Mouse (Mus musculus) midbrain, embryonic 15.5 days (tissue): ENCODE measurements around the gene Sptbn4. TPM values are rescaled to one million over a fixed set of nuclear protein-coding genes. Genes with fewer than 3 reads are reported as not detected.
"Not testable (repeated sequence)": the region's sequence is repeated elsewhere in the genome, so short reads cannot be mapped to it uniquely, and the experiment has no call there.

Source experiments
- ATAC-seq: fragments of 200-750 bp; cut with Nextera tagmentation; replicated peaks from 2 replicates; pipeline ENCODE4 v1.8.0; 2017; ENCODE audit warnings: moderate TSS enrichment
- H3K27ac ChIP-seq: fragments of 300-500 bp; sonication (generic); 2 replicates; pipeline ENCODE4 v1.5.1; 2015; ENCODE audit warnings: mild to moderate bottlenecking, inconsistent platforms
- H3K27me3 ChIP-seq: fragments of 300-500 bp; sonication (generic); replicated peaks from 2 replicates; pipeline ENCODE4 v1.6.1; 2015; ENCODE audit warnings: inconsistent platforms
- H3K36me3 ChIP-seq: fragments of 300-500 bp; sonication (generic); replicated peaks from 2 replicates; pipeline ENCODE4 v1.6.1; 2015; ENCODE audit warnings: inconsistent platforms
- H3K4me1 ChIP-seq: fragments of 300-500 bp; sonication (generic); 2 replicates; pipeline ENCODE4 v1.6.1; 2015; ENCODE audit warnings: inconsistent platforms
- H3K4me2 ChIP-seq: fragments of 300-500 bp; sonication (generic); 2 replicates; pipeline ENCODE4 v1.6.1; 2015; ENCODE audit warnings: inconsistent platforms, mild to moderate bottlenecking, moderate library complexity
- H3K4me3 ChIP-seq: fragments of 300-500 bp; sonication (generic); 2 replicates; pipeline ENCODE4 v1.5.1; 2015; ENCODE audit warnings: mild to moderate bottlenecking, inconsistent platforms
- H3K9ac ChIP-seq: fragments of 300-500 bp; sonication (generic); 2 replicates; pipeline ENCODE4 v1.6.1; 2015; ENCODE audit warnings: mild to moderate bottlenecking, inconsistent platforms
- H3K9me3 ChIP-seq: fragments of 300-500 bp; sonication (generic); 2 replicates; pipeline ENCODE4 v1.6.1; 2016; ENCODE audit warnings: inconsistent platforms
- WGBS: fragments of 180-500 bp; shearing (Covaris S2); methylation state at CpG from one replicate; pipeline ENCODE4 v1.1.7; 2015; ENCODE audit warnings: mixed read lengths; 5-methylcytosine and 5-hydroxymethylcytosine counted together
- polyA plus RNA-seq: library from polyadenylated mRNA; unstranded; fragments of >200 nt; fragmentation: Nextera tagmentation; extraction: Ambion mirVana; gene quantifications from 2 replicates; pipeline ENCODE4 v1.2.1, GENCODE M21; 2015

Sptbn4 gene
- 4.0 and 4.4 TPM in 2 replicates for polyA plus RNA-seq

- Histone ChIP-seq H3K9me3 (no peaks in the 10 kb centered on the region), H3K4me2 (peak within 1 kb of the TSS; percentile 96), H3K27ac (peak within 1 kb of the TSS; percentile 81), H3K9ac (peak within 1 kb of the TSS; percentile 75), H3K27me3 (no peaks in the 10 kb centered on the region; the same call in 1 of the 2 replicates), H3K4me3 (peak within 1 kb of the TSS; percentile 78), H3K4me1 (peaks cover 16% of the 10 kb centered on the region), H3K36me3 (no peaks in the 10 kb centered on the region)
- peak; percentile 93 for ATAC-seq
- WGBS: 1% methylated on average over 54 of the region's 54 CpGs
Measured at GRCm38 (mm10) chr7:27447419-27448286, at the start of gene Sptbn4, which contains the start of gene Blvrb. TSS of gene Sptbn4 (minus strand) at chr7:27447686. TSS of gene Blvrb (plus strand) at chr7:27447978.

GRCm38 (mm10) chr7:27494659-27495367 lies 47.3 kb upstream of the Sptbn4 start:
- not testable (repeated sequence) for H3K9ac ChIP-seq, H3K4me2 ChIP-seq, H3K9me3 ChIP-seq, H3K4me3 ChIP-seq, ATAC-seq, H3K36me3 ChIP-seq, H3K27me3 ChIP-seq, H3K27ac ChIP-seq, H3K4me1 ChIP-seq
- 92% methylated on average over 9 of the region's 9 CpGs for WGBS

GRCm38 (mm10) chr7:27493450-27493849 lies 46.0 kb upstream of the Sptbn4 start:
- H3K27ac ChIP-seq: no peak overlapping the region
- no peak overlapping the region for H3K4me3 ChIP-seq
- no peaks in the 10 kb centered on the region for H3K9me3 ChIP-seq
- peaks cover 6% of the 10 kb centered on the region; the same call in 1 of the 2 replicates for H3K4me1 ChIP-seq
- no peak overlapping the region for H3K4me2 ChIP-seq
- ATAC-seq: no peak
- H3K36me3 ChIP-seq: no peaks in the 10 kb centered on the region
- peaks cover 8% of the 10 kb centered on the region; the same call in 1 of the 2 replicates for H3K27me3 ChIP-seq
- 89% methylated on average over 5 of the region's 5 CpGs for WGBS
- H3K9ac ChIP-seq: no peak overlapping the region

GRCm38 (mm10) chr7:27493022-27493421 lies 45.5 kb upstream of the Sptbn4 start:
- H3K9ac ChIP-seq: no peak overlapping the region
- H3K27ac ChIP-seq: no peak overlapping the region
- ATAC-seq: no peak
- H3K27me3 ChIP-seq: peaks cover 8% of the 10 kb centered on the region; the same call in 1 of the 2 replicates
- no peaks in the 10 kb centered on the region for H3K36me3 ChIP-seq
- no peak overlapping the region for H3K4me2 ChIP-seq
- H3K4me1 ChIP-seq: peaks cover 6% of the 10 kb centered on the region; the same call in 1 of the 2 replicates
- no peak overlapping the region for H3K4me3 ChIP-seq
- H3K9me3 ChIP-seq: no peaks in the 10 kb centered on the region
- WGBS: 69% methylated on average over 3 of the region's 3 CpGs

- Histone ChIP-seq H3K4me1 (peaks cover 11% of the 10 kb centered on the region), H3K27me3 (peaks cover 8% of the 10 kb centered on the region; the same call in 1 of the 2 replicates), H3K4me2 (no peak overlapping the region), H3K9ac (no peak overlapping the region), H3K4me3 (no peak overlapping the region), H3K9me3 (no peaks in the 10 kb centered on the region), H3K36me3 (no peaks in the 10 kb centered on the region), H3K27ac (no peak overlapping the region)
- WGBS: 78% methylated on average over 7 of the region's 7 CpGs
- ATAC-seq: no peak
Measured at GRCm38 (mm10) chr7:27491856-27492255, 44.4 kb upstream of the Sptbn4 start.

GRCm38 (mm10) chr7:27490543-27491329 lies 43.2 kb upstream of the Sptbn4 start:
- Histone ChIP-seq H3K9me3 (no peaks in the 10 kb centered on the region), H3K4me3 (peak overlapping the region; percentile 24), H3K9ac (no peak overlapping the region), H3K27me3 (peaks cover 8% of the 10 kb centered on the region; the same call in 1 of the 2 replicates), H3K4me2 (peak overlapping the region; percentile 47), H3K27ac (peak overlapping the region; percentile 44), H3K36me3 (no peaks in the 10 kb centered on the region), H3K4me1 (peaks cover 14% of the 10 kb centered on the region)
- no peak for ATAC-seq
- WGBS: 3% methylated on average over 32 of the region's 33 CpGs

- H3K27me3 ChIP-seq: peaks cover 8% of the 10 kb centered on the region; the same call in 1 of the 2 replicates
- no peaks in the 10 kb centered on the region for H3K9me3 ChIP-seq
- no peaks in the 10 kb centered on the region for H3K36me3 ChIP-seq
- no peak for ATAC-seq
- H3K4me2 ChIP-seq: peak overlapping the region; percentile 47
- peak overlapping the region; percentile 24 for H3K4me3 ChIP-seq
- peaks cover 14% of the 10 kb centered on the region for H3K4me1 ChIP-seq
- H3K27ac ChIP-seq: peak overlapping the region; percentile 44
- H3K9ac ChIP-seq: no peak overlapping the region
- 43% methylated on average over 4 of the region's 4 CpGs for WGBS
Measured at GRCm38 (mm10) chr7:27490227-27490542, 42.7 kb upstream of the Sptbn4 start.

- no peak overlapping the region for H3K9ac ChIP-seq
- ATAC-seq: no peak
Measured at GRCm38 (mm10) chr7:27489270-27489869, 41.9 kb upstream of the Sptbn4 start.

GRCm38 (mm10) chr7:27487740-27488268 lies 40.3 kb upstream of the Sptbn4 start:
- WGBS: 6% methylated on average over 13 of the region's 13 CpGs
- no peak for ATAC-seq
- Histone ChIP-seq H3K27ac (peak overlapping the region; percentile 85), H3K9me3 (no peaks in the 10 kb centered on the region), H3K4me2 (peak overlapping the region; percentile 64), H3K9ac (peak overlapping the region; percentile 64), H3K36me3 (no peaks in the 10 kb centered on the region), H3K4me1 (peaks cover 14% of the 10 kb centered on the region), H3K27me3 (peaks cover 8% of the 10 kb centered on the region; the same call in 1 of the 2 replicates), H3K4me3 (peak overlapping the region; percentile 68)

More at GRCm38 (mm10) chr7:27489270-27489869, 41.9 kb upstream of the Sptbn4 start:
- Histone ChIP-seq H3K27me3 (peaks cover 8% of the 10 kb centered on the region; the same call in 1 of the 2 replicates), H3K4me2 (no peak overlapping the region), H3K9me3 (no peaks in the 10 kb centered on the region), H3K4me3 (no peak overlapping the region), H3K4me1 (peaks cover 14% of the 10 kb centered on the region), H3K36me3 (no peaks in the 10 kb centered on the region), H3K27ac (no peak overlapping the region)
- 91% methylated on average over 25 of the region's 25 CpGs for WGBS

GRCm38 (mm10) chr7:27486770-27487697 lies 39.5 kb upstream of the Sptbn4 start, which contains the start of gene Sertad1:
TSS of gene Sertad1 (plus strand) at chr7:27486910.
- Histone ChIP-seq H3K9me3 (no peaks in the 10 kb centered on the region), H3K27me3 (peaks cover 8% of the 10 kb centered on the region; the same call in 1 of the 2 replicates), H3K4me1 (peaks cover 14% of the 10 kb centered on the region), H3K4me3 (peak within 1 kb of the TSS; percentile 68), H3K4me2 (peak within 1 kb of the TSS; percentile 64), H3K9ac (peak within 1 kb of the TSS; percentile 64), H3K36me3 (no peaks in the 10 kb centered on the region), H3K27ac (peak within 1 kb of the TSS; percentile 85)
- ATAC-seq: peak; percentile 98
- WGBS: under 1% methylated on average over 79 of the region's 80 CpGs
